Mouse (Mus musculus): ENCODE results near the gene Gm4756. TPM values are rescaled to one million over a fixed set of nuclear protein-coding genes. Genes with fewer than 3 reads are reported as not detected.

Gene Gm4756
- polyA plus RNA-seq, 1 experiment = not detected

Other genes with a start within 250 kb of the Gm4756 start
- 1,143 and 1,191 TPM in 2 replicates for gene Rtn1, start 240.6 kb downstream of the Gm4756 start, polyA plus RNA-seq (2012; rRNA removed)
- gene Lrrc9, start 207.8 kb downstream of the Gm4756 start, polyA plus RNA-seq (2012; rRNA removed) = 2.3 TPM in 2 replicates
- 17.9 and 19.6 TPM in 2 replicates for gene Pcnx4, start 113.3 kb downstream of the Gm4756 start, polyA plus RNA-seq (2012; rRNA removed)
- gene Dhrs7, start 15.2 kb upstream of the Gm4756 start, polyA plus RNA-seq (2012; rRNA removed) = 44.6 and 47.8 TPM in 2 replicates
- 182 and 198 TPM in 2 replicates for gene Ppm1a, start 107.8 kb upstream of the Gm4756 start, polyA plus RNA-seq (2012; rRNA removed)

All from frontal cortex, adult 2 months (tissue).